Mouse (Mus musculus) CH12.LX (cell line): ENCODE results near the gene Lrrc20.

Experiments used
- CHD1 ChIP-seq: IDR thresholded peaks from 2 replicates; pipeline ENCODE4 v1.6.1; 2012; ENCODE audit warnings: low read depth, low read length, improper control_type of control experiment, inconsistent platforms
- EP300 ChIP-seq: IDR thresholded peaks from 2 replicates; pipeline ENCODE4 v1.6.1; 2011; ENCODE audit warnings: low read length, improper control_type of control experiment
- JUND ChIP-seq: conservative IDR thresholded peaks from 2 replicates; pipeline ENCODE4 v1.6.1; 2011; ENCODE audit warnings: low read depth, low read length, improper control_type of control experiment
- MAFK ChIP-seq: IDR thresholded peaks from 2 replicates; pipeline ENCODE4 v1.6.1; 2011; ENCODE audit warnings: low read length, improper control_type of control experiment; ENCODE audit not compliant: insufficient replicate concordance
- MAX ChIP-seq: IDR thresholded peaks from 2 replicates; pipeline ENCODE4 v1.6.1; 2011; ENCODE audit warnings: low read length, improper control_type of control experiment
- POLR2A ChIP-seq: IDR thresholded peaks from 2 replicates; pipeline ENCODE4 v1.6.1; 2011; ENCODE audit warnings: low read depth, mild to moderate bottlenecking, improper control_type of control experiment, low read length
- RAD21 ChIP-seq: IDR thresholded peaks from 2 replicates; pipeline ENCODE4 v1.6.1; 2011; ENCODE audit warnings: low read depth, mild to moderate bottlenecking, low read length, improper control_type of control experiment, moderate library complexity
- SMC3 ChIP-seq: IDR thresholded peaks from 2 replicates; pipeline ENCODE4 v1.6.1; 2011; ENCODE audit warnings: low read depth, low read length, improper control_type of control experiment

- no peak for TF ChIP-seq JUND
- TF ChIP-seq MAX: no peak
- TF ChIP-seq SMC3: no peak
- TF ChIP-seq POLR2A: no peak
- TF ChIP-seq EP300: no peak
- TF ChIP-seq MAFK: no peak
- no peak for TF ChIP-seq CHD1
- no peak for TF ChIP-seq RAD21
Observed at GRCm38 (mm10) chr10:61504073-61504472, 28.5 kb downstream of the Lrrc20 start.
